Mouse (Mus musculus): ENCODE data around the gene Efna2.
A peak's percentile ranks its signal among the peaks of the same experiment; 100 is the strongest.

Gene Efna2

DNA sequence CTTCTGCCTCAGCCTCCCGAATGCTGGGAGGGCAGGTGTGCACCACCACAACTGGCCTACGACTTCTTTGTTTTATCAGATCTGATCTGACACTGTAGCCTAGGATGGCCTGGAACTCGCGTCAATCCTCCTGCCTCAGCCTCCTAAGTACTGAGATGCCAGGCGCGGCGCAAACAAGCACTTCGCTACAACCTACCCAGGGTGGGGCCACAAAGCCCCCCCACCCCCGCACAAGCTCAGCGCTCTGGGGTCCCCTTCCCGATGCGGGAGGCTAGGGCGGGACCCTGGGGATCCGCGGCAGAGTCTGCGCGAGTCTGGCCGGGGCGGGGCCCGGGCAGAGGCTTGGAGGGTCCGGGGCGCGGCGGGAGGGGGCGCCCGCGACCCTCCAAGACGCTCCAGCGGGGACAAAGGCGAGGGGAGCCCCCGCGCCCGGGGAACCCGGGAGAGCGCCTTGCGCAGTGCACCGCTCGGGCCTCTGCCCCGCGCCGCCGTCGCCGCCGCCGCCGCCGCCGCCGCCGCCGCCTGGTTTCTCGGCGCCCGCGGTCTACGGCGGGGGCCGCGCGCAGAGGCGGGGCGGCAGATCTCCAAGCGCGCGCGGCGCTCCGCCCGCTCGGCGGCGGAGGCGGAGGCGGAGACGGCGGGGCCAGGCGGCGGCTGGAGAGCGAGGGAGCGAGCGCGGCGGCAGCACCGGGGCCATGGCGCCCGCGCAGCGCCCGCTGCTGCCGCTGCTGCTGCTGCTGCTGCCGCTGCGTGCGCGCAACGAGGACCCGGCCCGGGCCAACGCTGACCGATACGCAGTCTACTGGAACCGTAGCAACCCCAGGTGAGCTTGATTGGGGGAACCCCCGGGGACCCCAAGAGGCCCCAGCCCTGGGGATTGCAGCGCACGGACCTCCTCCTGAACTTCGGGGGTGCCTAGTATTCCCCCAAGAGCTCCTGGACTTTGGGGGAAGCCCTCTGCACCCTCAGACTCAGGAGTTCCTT, at the start of gene Efna2:
Gene Efna2, plus strand, starts transcription at position 415 of the 984 bp plus-strand sequence.
- DNase-seq, result peak; percentile 70

- peak; percentile 88 for DNase-seq
Measured at GRCm38 (mm10) chr10:80129846-80130245, 49.4 kb upstream of the Efna2 start.

DNA sequence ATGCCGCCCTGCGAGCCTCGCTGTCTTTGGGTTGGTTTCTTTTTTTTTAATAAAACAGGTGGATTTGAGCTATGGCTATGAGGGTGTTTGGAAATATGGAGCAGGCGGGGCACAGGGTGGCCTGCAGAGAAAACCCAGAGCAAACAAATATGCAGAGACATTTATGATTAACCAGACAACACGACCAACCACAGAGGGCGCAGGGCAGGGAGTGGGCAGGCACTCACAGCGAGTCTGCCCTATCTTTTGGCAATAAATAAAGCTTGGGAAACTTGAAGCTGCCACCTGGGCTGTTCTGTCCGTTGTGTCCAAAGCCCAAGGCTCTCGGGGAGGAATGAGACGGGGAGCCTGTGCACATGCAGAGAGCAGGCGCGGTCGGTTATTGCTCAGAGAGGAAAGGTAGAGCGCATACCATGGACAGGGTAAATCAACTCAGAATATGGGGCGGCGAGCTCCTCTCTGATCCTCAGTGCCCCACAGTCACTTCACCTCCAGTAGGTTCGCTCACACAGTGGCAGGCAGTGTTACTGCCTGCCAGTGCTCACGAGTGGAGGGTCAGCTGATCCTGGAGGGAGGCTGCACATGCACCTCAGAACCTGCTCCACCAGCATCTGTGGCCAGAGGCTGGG, 48.8 kb upstream of the Efna2 start:
- no peak for DNase-seq

GRCm38 (mm10) chr10:80131316-80131951, 47.8 kb upstream of the Efna2 start:
- DNase-seq, result peak; percentile 52

DNA sequence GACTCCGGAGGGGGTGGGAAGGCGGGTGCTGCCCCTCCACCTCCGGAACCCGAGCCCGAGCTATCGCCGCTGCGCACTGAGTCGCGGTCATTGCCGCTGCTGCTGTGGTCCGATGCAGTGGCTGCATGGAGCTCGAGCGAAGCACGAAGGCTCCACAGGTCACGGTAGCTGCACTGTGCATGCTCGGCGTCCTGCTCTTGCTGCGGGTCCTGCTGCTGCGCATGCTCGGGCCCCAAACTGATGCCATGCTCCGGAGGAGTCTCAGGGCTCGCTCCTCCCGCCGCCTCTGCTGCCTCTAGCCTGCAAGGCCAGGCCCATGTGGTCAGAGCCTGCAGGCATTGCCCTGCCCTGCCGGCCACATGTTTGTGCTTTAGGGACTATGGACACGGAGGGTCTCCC, 47.3 kb upstream of the Efna2 start:
- DNase-seq, result peak; percentile 46

DNA sequence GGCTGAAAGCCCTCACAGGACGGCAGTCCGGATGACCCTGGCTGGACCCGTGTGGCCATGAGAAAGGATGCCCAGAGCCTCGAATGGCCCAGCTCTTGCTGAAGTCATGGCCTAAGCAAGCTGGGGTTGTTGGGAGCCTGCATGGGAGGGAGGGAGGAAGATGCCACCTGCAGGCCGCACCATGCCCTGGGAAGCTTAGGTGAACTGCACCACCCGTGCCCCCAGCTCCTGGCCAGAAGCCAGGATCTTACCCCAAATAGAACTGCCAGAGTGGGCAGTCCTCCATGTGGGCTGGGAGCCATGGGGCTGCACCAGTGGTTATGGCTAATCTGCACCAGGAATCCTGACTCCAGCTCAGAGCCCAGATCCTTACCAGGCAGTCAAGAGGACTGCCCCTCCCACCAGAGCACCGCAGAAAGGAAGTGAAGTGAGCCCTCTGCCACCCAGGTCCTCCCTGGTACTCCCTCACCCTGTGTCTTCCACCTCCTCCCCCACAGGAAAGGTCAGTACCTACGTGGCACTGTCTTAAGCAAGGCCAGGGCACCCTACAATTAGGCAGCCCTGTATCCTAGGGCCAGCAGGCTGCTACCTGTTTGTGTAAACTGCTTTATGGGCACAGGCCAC, 45.9 kb upstream of the Efna2 start:
- peak; percentile 71 for DNase-seq

GRCm38 (mm10) chr10:80134421-80134820, 44.9 kb upstream of the Efna2 start:
- DNase-seq, result peak; percentile 58

- peak; percentile 62 for DNase-seq
Measured at GRCm38 (mm10) chr10:80135161-80135560, 44.1 kb upstream of the Efna2 start.

- no peak for DNase-seq
Measured at GRCm38 (mm10) chr10:80135641-80136040, 43.6 kb upstream of the Efna2 start.

GRCm38 (mm10) chr10:80136179-80136951, 42.9 kb upstream of the Efna2 start:
- DNase-seq, result peak; percentile 52

GRCm38 (mm10) chr10:80136952-80137625, 42.2 kb upstream of the Efna2 start:
- peak; percentile 79 for DNase-seq

GRCm38 (mm10) chr10:80137626-80138552, 41.4 kb upstream of the Efna2 start:
- peak; percentile 79 for DNase-seq

DNA sequence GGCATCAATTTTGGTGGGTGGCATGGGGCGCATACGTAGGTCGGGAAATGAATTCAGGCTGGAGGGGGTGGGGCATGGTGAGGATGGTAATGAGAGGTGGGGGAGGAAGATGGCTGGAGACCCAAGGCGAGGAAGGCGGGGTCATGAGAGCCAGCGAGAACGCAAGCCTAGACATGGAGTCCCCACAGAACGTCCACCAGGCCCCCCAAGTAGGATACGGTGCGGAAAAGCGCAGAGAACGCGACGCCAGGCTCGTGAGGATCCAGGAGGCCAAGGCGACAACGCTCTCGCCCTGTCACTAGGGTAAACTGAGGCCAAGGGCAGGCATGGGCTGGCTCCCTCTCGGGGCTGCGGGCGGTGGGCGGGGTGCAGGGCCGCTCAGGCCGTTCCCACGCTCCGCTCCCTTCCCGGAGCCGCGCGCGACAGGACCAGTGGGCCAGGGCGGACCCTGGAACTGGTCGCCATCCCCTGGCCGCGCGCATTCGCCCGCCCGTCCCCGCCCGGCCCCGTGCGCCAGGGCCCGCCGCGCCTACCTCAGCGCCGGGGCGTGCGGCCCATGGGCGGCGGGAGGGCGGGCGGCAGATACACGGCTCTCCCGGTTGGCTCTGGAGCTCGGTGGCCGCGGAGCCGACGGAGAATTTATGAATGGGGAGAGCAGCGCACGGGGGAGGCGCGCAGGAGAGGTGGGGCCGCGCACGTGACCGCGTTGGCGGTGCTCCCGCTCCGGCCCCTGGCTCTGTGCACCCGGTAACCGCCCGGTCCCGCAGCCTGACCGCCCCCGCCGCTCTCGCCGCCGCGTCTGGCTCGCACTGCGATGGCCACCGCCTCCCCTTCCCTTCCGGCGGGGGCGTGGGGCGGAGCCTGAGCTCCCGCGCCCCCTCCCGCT, 40.5 kb upstream of the Efna2 start, which contains the start of gene Atp5d:
Gene Atp5d, plus strand, starts transcription at position 80 of the 886 bp plus-strand sequence.
- peak; percentile 89 for DNase-seq

DNA sequence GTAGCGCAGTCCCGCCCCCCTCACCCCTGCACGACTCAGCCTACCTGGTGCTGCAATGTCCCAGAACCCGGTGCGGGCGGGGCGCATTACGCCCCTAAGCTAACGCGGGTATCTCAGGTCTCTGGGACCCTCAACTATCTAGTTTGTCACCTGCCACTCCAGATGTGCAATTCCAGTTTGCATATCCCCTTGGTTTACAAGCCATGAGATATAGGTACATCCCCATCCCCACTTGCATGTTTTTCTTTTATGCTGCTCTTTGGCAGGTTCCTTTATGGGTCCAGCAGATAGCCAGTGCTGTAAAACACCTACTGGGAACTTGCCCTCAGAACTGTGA, 39.9 kb upstream of the Efna2 start:
- DNase-seq, result no peak

DNA sequence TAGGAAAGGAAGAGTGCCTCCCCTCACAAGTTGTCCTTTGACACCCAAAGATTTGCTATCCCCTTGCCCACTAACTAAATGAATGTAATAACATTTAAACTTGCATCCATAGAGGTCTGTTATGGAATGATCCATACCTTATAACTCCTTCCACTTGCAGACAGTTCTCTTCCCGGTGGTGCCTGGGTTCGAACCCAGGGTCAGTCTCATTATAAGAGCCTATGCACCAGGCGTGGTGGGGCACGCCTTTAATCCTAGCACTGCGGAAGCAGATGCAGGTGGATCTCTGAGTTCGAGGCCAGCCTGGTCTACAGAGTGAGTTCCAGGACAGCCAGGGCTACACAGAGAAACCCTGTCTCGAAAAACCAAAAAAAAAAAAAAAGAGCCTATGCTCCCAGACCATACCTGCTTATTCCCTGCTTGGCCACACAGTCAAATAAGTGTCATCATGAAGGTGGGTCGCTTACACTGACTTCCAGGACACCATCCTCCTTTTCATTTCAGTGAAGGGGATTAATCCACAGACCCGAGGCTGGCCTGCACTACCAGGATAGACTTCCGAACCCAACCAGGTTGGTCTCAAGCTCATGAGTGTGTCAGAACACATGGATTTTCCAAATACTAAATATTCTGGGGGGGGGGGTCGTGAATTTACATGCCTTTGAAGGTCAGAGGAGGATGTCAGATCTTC, 39.2 kb upstream of the Efna2 start:
- DNase-seq, result peak; percentile 62

GRCm38 (mm10) chr10:80140666-80141035, 38.6 kb upstream of the Efna2 start, which contains the start of gene Cbarp:
Cbarp (minus strand) TSS chr10:80140835.
- no peak for DNase-seq

DNA sequence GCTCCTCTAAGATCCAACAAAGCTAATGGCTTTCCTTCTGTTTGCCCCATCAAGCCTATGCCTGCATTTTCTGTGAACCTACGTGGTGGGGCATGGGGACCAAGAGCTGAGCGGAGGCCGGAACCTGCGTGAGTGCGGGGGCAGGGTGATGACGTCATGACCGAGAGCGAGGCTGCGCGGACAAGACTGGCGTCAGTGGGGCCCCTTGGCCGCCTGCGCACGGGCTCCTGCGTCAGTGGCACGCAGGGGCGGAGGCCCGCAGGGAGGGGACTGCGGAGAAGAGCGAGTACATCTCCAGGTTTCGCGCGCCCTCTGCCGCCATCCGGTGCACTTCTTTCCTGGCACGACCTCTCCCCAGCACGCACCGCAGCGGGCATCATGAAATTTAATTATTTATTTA, 38.0 kb upstream of the Efna2 start:
- peak; percentile 99 for DNase-seq

- DNase-seq, result peak; percentile 98
Measured at GRCm38 (mm10) chr10:80141786-80142529, 37.3 kb upstream of the Efna2 start.
